ENCODE assay signal across 20 mouse cellular contexts in genomic region chr8:105151654-105152053, GRCm38 (mm10). TPM values are rescaled to one million over a fixed set of nuclear protein-coding genes. Genes with fewer than 3 reads are reported as not detected.
"Had no signal": no experiment of that assay in that cellular context is flagged by ENCODE, and none has a peak within 500 bp of the region (broad histone marks: within the 10 kb centered on the region; RNA-seq: fewer than 3 reads in every experiment).

No protein-coding gene starts in this region.

- H3K4me3 ChIP-seq: left cerebral cortex, adult 2 months; limb, embryonic 10.5 days; liver, embryonic 13.5 days; midbrain, embryonic 13.5 days had no signal

- DNase-seq: kidney, adult 9 months; kidney, postnatal 10 days; kidney, postnatal 4 days; liver, embryonic 13.5 days; lung, adult 2 months; lung, postnatal 36 days; right cerebral cortex, postnatal 25 days; thymus, postnatal 14 days had no signal

- ATAC-seq: lung, postnatal 0 days; midbrain, embryonic 13.5 days had no signal

- H3K9me3 ChIP-seq: limb, embryonic 10.5 days; liver, embryonic 13.5 days; midbrain, embryonic 13.5 days had no signal

- H3K9ac ChIP-seq: liver, embryonic 13.5 days; midbrain, embryonic 13.5 days had no signal

- H3K4me1 ChIP-seq: liver, embryonic 13.5 days had no signal

- H3K4me2 ChIP-seq: liver, embryonic 13.5 days had no signal

- H3K36me3 ChIP-seq: limb, embryonic 10.5 days; liver, embryonic 13.5 days; midbrain, embryonic 13.5 days had no signal

- H3K27ac ChIP-seq: left cerebral cortex, adult 2 months; limb, embryonic 10.5 days; liver, embryonic 13.5 days; midbrain, embryonic 13.5 days had no signal

RNA-seq across cellular contexts. Expression of gene Ces4a, which starts 20.1 kb away (rescaled TPM):
- total RNA-seq: layer of hippocampus, adult 8-10 months; layer of hippocampus, postnatal 25 days; left cerebral cortex, adult 2 months; left cerebral cortex, postnatal 14 days; megakaryocyte progenitor cell, adult 5-6 weeks; midbrain, postnatal 0 days had no signal
- polyA plus RNA-seq: limb, embryonic 10.5 days; limb, embryonic 14.5 days; liver, embryonic 13.5 days; lung, adult 2 months; lung, postnatal 0 days; midbrain, embryonic 13.5 days; midbrain, postnatal 0 days; small intestine, adult 2 months; stomach, embryonic 16.5 days had no signal
